Mouse (Mus musculus) heart, adult 2 months (tissue): ENCODE data around the gene Ppp2r5b.

Source experiments
- CTCF ChIP-seq: fragments of 200-600 bp; IDR thresholded peaks from 2 replicates; pipeline ENCODE4 v1.8.1; 2022; ENCODE audit warnings: antibody characterized with exemption, mild to moderate bottlenecking, moderate library complexity
- EP300 ChIP-seq: fragments of 200-500 bp; IDR thresholded peaks from 2 replicates; pipeline ENCODE4 v1.6.1; 2011; ENCODE audit warnings: low read depth, low read length, control low read depth; ENCODE audit not compliant: insufficient read depth
- POLR2A ChIP-seq: fragments of 200-500 bp; IDR thresholded peaks from 2 replicates; pipeline ENCODE4 v1.6.1; 2011; ENCODE audit warnings: mild to moderate bottlenecking, low read depth, low read length, control low read depth; ENCODE audit not compliant: insufficient read depth

DNA sequence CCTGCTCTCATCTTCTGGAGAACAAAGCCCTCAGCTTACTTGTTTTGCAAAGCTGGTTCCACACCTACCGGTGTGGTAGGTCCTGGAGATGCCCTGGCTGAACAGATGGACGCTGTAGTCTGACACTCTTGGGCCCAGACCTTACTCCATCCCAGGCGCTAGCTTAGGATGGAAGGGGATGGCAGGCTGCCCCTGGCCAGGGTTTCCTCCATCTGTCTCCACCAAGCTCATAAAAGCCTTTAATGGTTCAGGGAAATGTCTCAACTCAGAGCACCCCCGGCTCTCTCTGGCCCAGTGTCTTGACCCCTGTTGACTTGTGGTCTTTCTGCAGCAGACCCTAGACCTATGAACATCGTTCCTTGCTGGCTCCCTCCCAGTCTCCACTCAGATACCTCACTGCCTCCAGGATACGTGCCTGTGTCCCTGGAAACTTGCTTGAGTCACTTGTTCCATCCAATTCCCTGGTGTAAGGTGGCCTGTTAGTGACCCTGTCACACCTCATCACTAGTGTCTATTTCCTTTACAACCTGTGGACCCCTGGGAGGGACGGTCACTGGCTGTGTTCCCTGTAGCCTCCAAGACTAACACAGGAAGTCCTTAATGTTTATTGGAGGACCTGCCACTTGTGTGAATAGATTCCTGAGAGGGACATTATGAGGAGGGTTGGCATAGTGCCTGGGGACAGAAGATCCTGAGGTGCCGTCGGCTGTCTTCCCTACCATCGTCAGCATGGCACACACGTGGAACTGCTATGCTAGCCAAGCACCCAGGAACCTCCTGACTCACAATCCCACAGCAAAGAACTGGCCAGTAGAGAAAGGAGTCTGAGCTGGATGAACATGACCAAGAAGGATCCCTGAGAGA, 31.9 kb upstream of the Ppp2r5b start:
- TF ChIP-seq CTCF, result no peak
- TF ChIP-seq POLR2A, result no peak
- TF ChIP-seq EP300, result peak; percentile 93
